Mouse (Mus musculus): ENCODE data around the gene Schip1. TPM values are rescaled to one million over a fixed set of nuclear protein-coding genes. Genes with fewer than 3 reads are reported as not detected.

Gene Schip1
- polyA plus RNA-seq, 1 experiment from 2014 or later, result 60.3 TPM

DNA sequence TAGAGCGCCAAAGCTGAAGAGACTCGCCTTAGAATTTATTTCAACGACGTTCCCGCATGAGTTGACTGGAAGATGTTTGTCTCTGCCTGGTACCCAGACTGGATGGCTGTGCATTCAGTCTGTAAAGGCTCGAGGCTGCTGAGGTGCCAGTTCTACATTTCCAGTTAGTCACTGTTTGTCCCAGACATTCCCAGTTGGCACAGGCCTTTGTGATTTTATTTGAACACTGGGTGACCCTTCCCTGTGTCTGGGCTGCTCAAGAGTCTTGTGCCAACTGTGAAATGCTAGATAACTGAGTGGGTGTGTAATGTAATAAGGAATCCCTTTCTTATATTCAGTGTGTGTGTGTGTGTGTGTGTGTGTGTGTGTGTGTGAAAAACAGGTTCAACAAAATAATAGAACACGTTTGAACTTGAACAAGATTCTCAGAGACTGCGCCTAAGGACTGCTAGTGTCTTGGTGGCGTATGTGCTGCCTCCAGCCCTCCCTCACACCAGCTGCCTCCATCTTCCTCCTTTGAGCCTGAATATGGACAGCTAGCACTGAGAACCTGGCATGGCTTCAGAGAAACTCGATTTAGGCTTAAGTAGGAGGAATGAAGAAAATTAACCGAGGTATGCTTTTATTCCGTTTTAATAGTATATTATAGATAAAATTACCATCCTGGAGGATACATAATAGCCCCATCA lies 451.9 kb downstream of the Schip1 start:
- no peak overlapping the region for H3K4me2 ChIP-seq (ENCODE audit: low read depth, low read length)
- H3K9ac ChIP-seq (ENCODE audit: low read length), result no peak overlapping the region
- no peak overlapping the region for H3K4me3 ChIP-seq (ENCODE audit: low read length)
- ATAC-seq (replicated peaks; ENCODE audit: extremely low read depth, insufficient read depth, low FRiP score), result no peak
- H3K9me3 ChIP-seq (replicated peaks; ENCODE audit: control insufficient read depth, low read length), result no peaks in the 10 kb centered on the region
- no peaks in the 10 kb centered on the region for H3K27me3 ChIP-seq (ENCODE audit: control insufficient read depth, insufficient read depth, low read length)
- H3K4me1 ChIP-seq (ENCODE audit: control insufficient read depth, insufficient read depth, low read length), result peaks cover 18% of the 10 kb centered on the region
- no peak overlapping the region for H3K27ac ChIP-seq (ENCODE audit: low read length)
- WGBS, result 73% methylated on average over 12 of the region's 12 CpGs
- no peaks in the 10 kb centered on the region for H3K36me3 ChIP-seq (ENCODE audit: control insufficient read depth, insufficient read depth)

DNA sequence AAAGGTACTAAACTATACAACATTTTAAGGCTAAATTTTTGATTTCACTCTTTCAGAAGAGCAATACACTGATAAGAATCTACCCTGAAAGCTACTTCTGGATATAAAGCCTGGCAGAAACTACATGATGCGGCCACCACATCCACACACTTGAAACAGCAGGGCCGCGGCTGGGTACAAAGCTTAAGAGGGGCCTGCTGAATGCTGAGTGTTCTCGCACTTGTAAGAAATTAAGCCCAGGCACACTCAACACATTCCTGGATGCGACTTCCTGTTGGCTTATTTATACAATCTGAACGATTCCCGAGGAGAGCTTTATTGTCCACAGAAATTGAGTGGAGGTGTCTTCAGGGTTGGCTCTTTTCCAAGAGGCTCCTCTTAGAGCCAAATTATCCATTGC lies 452.6 kb downstream of the Schip1 start:
- Histone ChIP-seq H3K9ac (ENCODE audit: low read length) (no peak overlapping the region), H3K4me1 (ENCODE audit: control insufficient read depth, insufficient read depth, low read length) (peaks cover 18% of the 10 kb centered on the region), H3K4me2 (ENCODE audit: low read depth, low read length) (no peak overlapping the region), H3K36me3 (ENCODE audit: control insufficient read depth, insufficient read depth) (no peaks in the 10 kb centered on the region), H3K27me3 (ENCODE audit: control insufficient read depth, insufficient read depth, low read length) (no peaks in the 10 kb centered on the region), H3K4me3 (ENCODE audit: low read length) (no peak overlapping the region), H3K9me3 (replicated peaks; ENCODE audit: control insufficient read depth, low read length) (no peaks in the 10 kb centered on the region), H3K27ac (ENCODE audit: low read length) (no peak overlapping the region)
- WGBS, result 34% methylated on average over 7 of the region's 7 CpGs
- no peak for ATAC-seq (replicated peaks; ENCODE audit: extremely low read depth, insufficient read depth, low FRiP score)

- WGBS, result 86% methylated on average over 8 of the region's 8 CpGs
- Histone ChIP-seq H3K4me1 (ENCODE audit: control insufficient read depth, insufficient read depth, low read length) (peaks cover 16% of the 10 kb centered on the region), H3K27me3 (ENCODE audit: control insufficient read depth, insufficient read depth, low read length) (no peaks in the 10 kb centered on the region), H3K27ac (ENCODE audit: low read length) (no peak overlapping the region), H3K36me3 (ENCODE audit: control insufficient read depth, insufficient read depth) (no peaks in the 10 kb centered on the region), H3K9ac (ENCODE audit: low read length) (no peak overlapping the region), H3K9me3 (replicated peaks; ENCODE audit: control insufficient read depth, low read length) (no peaks in the 10 kb centered on the region), H3K4me2 (ENCODE audit: low read depth, low read length) (no peak overlapping the region), H3K4me3 (ENCODE audit: low read length) (no peak overlapping the region)
- ATAC-seq (replicated peaks; ENCODE audit: extremely low read depth, insufficient read depth, low FRiP score), result no peak
These were observed 453.4 kb downstream of the Schip1 start for GRCm38 (mm10) chr3:68518041-68518440.

DNA sequence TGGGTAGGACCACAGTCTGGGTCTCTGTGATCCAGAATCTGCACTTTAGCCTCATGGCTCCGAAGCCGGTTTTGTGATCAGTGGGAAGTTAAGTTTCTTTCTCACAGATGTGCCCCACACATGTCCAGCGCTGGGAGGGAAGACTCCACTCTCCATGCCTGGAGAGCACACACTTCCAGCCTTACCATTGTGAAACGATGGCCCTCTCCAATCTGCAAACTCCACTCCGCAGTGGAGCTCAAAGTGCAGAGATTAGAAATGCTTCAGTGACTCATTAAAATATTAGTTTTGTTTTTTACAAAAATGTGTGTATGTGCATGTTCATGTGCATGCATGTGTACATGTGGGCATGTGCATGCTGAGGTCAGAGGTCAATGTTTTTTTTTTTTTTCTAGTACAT lies 454.0 kb downstream of the Schip1 start:
- WGBS, result 95% methylated on average over 5 of the region's 5 CpGs
- H3K9ac ChIP-seq (ENCODE audit: low read length), result no peak overlapping the region
- ATAC-seq (replicated peaks; ENCODE audit: extremely low read depth, insufficient read depth, low FRiP score), result no peak

GRCm38 (mm10) chr3:68525361-68525878 lies 460.8 kb downstream of the Schip1 start:
- ATAC-seq (replicated peaks; ENCODE audit: extremely low read depth, insufficient read depth, low FRiP score), result no peak; the same call in 1 of the 2 replicates
- Histone ChIP-seq H3K4me2 (ENCODE audit: low read depth, low read length) (no peak overlapping the region), H3K9ac (ENCODE audit: low read length) (no peak overlapping the region), H3K4me3 (ENCODE audit: low read length) (no peak overlapping the region), H3K27ac (ENCODE audit: low read length) (peak overlapping the region; percentile 15), H3K4me1 (ENCODE audit: control insufficient read depth, insufficient read depth, low read length) (peaks cover 11% of the 10 kb centered on the region), H3K9me3 (replicated peaks; ENCODE audit: control insufficient read depth, low read length) (no peaks in the 10 kb centered on the region), H3K27me3 (ENCODE audit: control insufficient read depth, insufficient read depth, low read length) (no peaks in the 10 kb centered on the region), H3K36me3 (ENCODE audit: control insufficient read depth, insufficient read depth) (no peaks in the 10 kb centered on the region)
- WGBS, result 70% methylated on average over 10 of the region's 10 CpGs

More for the DNA sequence above, 454.0 kb downstream of the Schip1 start:
- Histone ChIP-seq H3K4me1 (ENCODE audit: control insufficient read depth, insufficient read depth, low read length) (peaks cover 15% of the 10 kb centered on the region), H3K4me3 (ENCODE audit: low read length) (no peak overlapping the region), H3K27ac (ENCODE audit: low read length) (no peak overlapping the region), H3K4me2 (ENCODE audit: low read depth, low read length) (no peak overlapping the region), H3K36me3 (ENCODE audit: control insufficient read depth, insufficient read depth) (no peaks in the 10 kb centered on the region), H3K27me3 (ENCODE audit: control insufficient read depth, insufficient read depth, low read length) (no peaks in the 10 kb centered on the region), H3K9me3 (replicated peaks; ENCODE audit: control insufficient read depth, low read length) (no peaks in the 10 kb centered on the region)

- Histone ChIP-seq H3K9ac (ENCODE audit: low read length) (no peak overlapping the region), H3K27ac (ENCODE audit: low read length) (peak overlapping the region; percentile 28; the same call in 1 of the 2 replicates), H3K4me1 (ENCODE audit: control insufficient read depth, insufficient read depth, low read length) (peaks cover 11% of the 10 kb centered on the region), H3K27me3 (ENCODE audit: control insufficient read depth, insufficient read depth, low read length) (no peaks in the 10 kb centered on the region), H3K4me2 (ENCODE audit: low read depth, low read length) (no peak overlapping the region), H3K4me3 (ENCODE audit: low read length) (no peak overlapping the region), H3K36me3 (ENCODE audit: control insufficient read depth, insufficient read depth) (no peaks in the 10 kb centered on the region), H3K9me3 (replicated peaks; ENCODE audit: control insufficient read depth, low read length) (no peaks in the 10 kb centered on the region)
- ATAC-seq (replicated peaks; ENCODE audit: extremely low read depth, insufficient read depth, low FRiP score), result peak; percentile 28; the same call in 1 of the 2 replicates
- 43% methylated on average over 4 of the region's 4 CpGs for WGBS
These were observed 461.8 kb downstream of the Schip1 start for GRCm38 (mm10) chr3:68526416-68526815.

DNA sequence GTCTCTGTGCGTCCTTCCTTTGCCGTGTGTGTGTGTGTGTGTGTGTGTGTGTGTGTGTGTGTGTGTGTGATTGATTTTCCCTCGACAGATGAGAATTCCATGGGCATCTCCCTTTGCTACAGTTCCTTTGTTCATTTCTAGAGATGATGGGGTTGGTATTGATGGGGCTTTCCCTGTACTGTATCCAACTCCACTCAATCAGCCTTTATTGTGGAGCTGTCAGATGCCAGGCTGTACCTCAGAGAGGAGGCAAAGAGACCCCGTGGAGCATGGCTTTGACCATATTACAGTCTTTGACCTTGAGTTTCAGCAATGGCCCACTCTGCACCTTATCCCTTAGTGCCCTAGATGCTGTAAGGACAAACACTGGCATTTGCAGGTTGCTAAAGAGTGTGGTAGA lies 462.6 kb downstream of the Schip1 start:
- Histone ChIP-seq H3K27me3 (ENCODE audit: control insufficient read depth, insufficient read depth, low read length) (no peaks in the 10 kb centered on the region), H3K9ac (ENCODE audit: low read length) (no peak overlapping the region), H3K27ac (ENCODE audit: low read length) (no peak overlapping the region), H3K4me1 (ENCODE audit: control insufficient read depth, insufficient read depth, low read length) (peaks cover 11% of the 10 kb centered on the region), H3K4me2 (ENCODE audit: low read depth, low read length) (no peak overlapping the region), H3K4me3 (ENCODE audit: low read length) (no peak overlapping the region), H3K36me3 (ENCODE audit: control insufficient read depth, insufficient read depth) (no peaks in the 10 kb centered on the region), H3K9me3 (replicated peaks; ENCODE audit: control insufficient read depth, low read length) (no peaks in the 10 kb centered on the region)
- ATAC-seq (replicated peaks; ENCODE audit: extremely low read depth, insufficient read depth, low FRiP score), result no peak
- 65% methylated on average over 4 of the region's 4 CpGs for WGBS

DNA sequence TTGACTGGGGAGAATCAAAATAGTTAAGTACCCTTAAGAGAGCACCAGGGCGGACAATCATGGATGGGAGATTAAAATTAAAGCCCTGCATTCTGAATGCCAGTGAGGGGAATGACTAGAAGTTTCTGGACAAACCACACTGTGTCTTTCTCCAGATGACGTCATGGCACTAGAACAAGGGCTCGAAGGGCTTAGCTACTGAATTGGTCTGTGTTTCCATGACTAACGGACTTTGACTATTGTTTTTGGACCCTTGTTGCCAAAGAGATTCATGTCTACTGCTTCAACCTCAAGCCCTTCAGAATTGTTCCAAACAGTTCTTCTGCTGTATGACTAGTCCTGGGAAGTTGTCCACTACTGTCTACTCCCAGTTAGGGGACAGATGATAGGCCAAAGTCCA lies 467.3 kb downstream of the Schip1 start:
- Histone ChIP-seq H3K4me3 (ENCODE audit: low read length) (no peak overlapping the region), H3K36me3 (ENCODE audit: control insufficient read depth, insufficient read depth) (0 out of 2 replicates have a peak, but pooled peaks cover 5% of the 10 kb centered on the region), H3K27ac (ENCODE audit: low read length) (no peak overlapping the region), H3K9ac (ENCODE audit: low read length) (no peak overlapping the region), H3K27me3 (ENCODE audit: control insufficient read depth, insufficient read depth, low read length) (no peaks in the 10 kb centered on the region), H3K4me2 (ENCODE audit: low read depth, low read length) (no peak overlapping the region), H3K4me1 (ENCODE audit: control insufficient read depth, insufficient read depth, low read length) (peaks cover 14% of the 10 kb centered on the region), H3K9me3 (replicated peaks; ENCODE audit: control insufficient read depth, low read length) (peaks cover 4% of the 10 kb centered on the region; the same call in 1 of the 2 replicates)
- WGBS, result 77% methylated on average over 4 of the region's 4 CpGs
- no peak for ATAC-seq (replicated peaks; ENCODE audit: extremely low read depth, insufficient read depth, low FRiP score)

- H3K9me3 ChIP-seq (replicated peaks; ENCODE audit: control insufficient read depth, low read length), result peaks cover 4% of the 10 kb centered on the region; the same call in 1 of the 2 replicates
- WGBS, result 14% methylated on average over 5 of the region's 7 CpGs
- H3K27me3 ChIP-seq (ENCODE audit: control insufficient read depth, insufficient read depth, low read length), result no peaks in the 10 kb centered on the region
- peaks cover 11% of the 10 kb centered on the region for H3K4me1 ChIP-seq (ENCODE audit: control insufficient read depth, insufficient read depth, low read length)
- H3K9ac ChIP-seq (ENCODE audit: low read length), result 0 out of 2 replicates have a peak overlapping the region, but pooled peaks have one; percentile 12
- peak overlapping the region; percentile 3; the same call in 1 of the 2 replicates for H3K4me2 ChIP-seq (ENCODE audit: low read depth, low read length)
- H3K36me3 ChIP-seq (ENCODE audit: control insufficient read depth, insufficient read depth), result 0 out of 2 replicates have a peak, but pooled peaks cover 5% of the 10 kb centered on the region
- H3K27ac ChIP-seq (ENCODE audit: low read length), result peak overlapping the region; percentile 89
- peak; percentile 89 for ATAC-seq (replicated peaks; ENCODE audit: extremely low read depth, insufficient read depth, low FRiP score)
- H3K4me3 ChIP-seq (ENCODE audit: low read length), result no peak overlapping the region
These were observed 470.0 kb downstream of the Schip1 start for GRCm38 (mm10) chr3:68534571-68535051.
